Mouse (Mus musculus): ENCODE data around the gene Ptprd.
A peak's percentile ranks its signal among the peaks of the same experiment; 100 is the strongest.

The Ptprd gene

DNA sequence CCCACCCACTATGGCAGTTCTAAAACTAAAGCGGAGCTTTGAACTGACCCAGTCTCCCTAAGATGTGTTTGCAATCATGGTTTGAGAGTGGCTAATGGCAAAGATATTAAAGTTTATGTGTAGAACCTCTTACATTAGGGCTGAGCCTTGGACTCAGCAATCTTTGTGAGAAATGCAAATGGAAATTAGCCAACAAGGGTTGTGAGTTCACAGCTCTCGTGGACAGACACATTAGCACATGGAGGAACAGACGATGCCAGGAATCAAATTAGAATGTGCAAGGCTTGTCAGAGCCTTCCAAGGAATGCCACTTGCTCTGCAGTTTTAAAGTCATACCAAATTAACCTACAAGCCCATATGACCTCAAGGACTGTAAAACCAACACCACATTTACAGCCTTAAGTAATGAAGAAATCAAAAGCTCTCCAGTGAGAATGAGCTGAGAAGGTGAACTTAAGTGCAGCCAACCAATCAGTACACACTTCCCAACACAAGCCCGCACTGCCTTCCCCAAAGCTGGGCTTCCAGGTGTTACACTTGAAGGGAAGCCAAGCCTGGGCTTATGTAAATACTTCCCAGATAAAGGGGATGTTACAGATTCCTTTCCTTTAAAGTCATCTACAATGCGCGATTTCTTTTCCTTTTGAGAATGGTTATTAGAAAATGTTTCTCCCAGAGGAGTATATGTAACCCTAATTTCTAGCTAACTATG lies 2258.3 kb downstream of the Ptprd start:
- no peak for DNase-seq (ENCODE audit: low spot score)

DNA sequence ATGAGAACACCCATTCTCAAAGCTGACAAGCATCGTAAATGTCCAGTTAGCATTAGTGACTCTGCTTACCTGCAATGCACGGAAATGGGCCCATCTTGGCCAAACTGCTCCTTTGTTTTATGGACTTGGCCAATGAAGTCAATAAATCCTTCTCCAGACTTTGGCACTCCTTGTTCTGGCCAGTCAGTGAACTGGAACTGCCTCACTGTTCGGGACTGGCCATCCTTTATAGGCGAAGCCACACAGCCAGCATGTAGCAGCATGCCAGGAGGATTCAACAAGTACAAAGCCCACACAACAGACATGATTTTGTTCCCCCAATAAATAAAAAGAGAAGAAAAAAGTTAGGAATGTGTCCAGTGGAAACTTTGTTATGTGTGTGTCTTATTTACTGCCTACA lies 2261.2 kb downstream of the Ptprd start:
- peak; percentile 5 for DNase-seq (ENCODE audit: low spot score)

- no peak for DNase-seq (ENCODE audit: low spot score)
These were observed 2316.9 kb downstream of the Ptprd start for GRCm38 (mm10) chr4:75894871-75895270.
